Mouse (Mus musculus) liver, adult 2 months (tissue): Measurements from ENCODE around the gene Kcnh7. TPM values are rescaled to one million over a fixed set of nuclear protein-coding genes. Genes with fewer than 3 reads are reported as not detected.

Experiments
- DNase-seq: peaks from one replicate; pipeline ENCODE4 v3.0.0-alpha.2; 2011; ENCODE audit warnings: low read depth, low spot score; ENCODE audit errors: extremely low read depth
- H3K27ac ChIP-seq: fragments of 200-500 bp; replicated peaks from 2 replicates; pipeline ENCODE4 v1.5.1; 2012; ENCODE audit warnings: low read depth, mild to moderate bottlenecking, control low read depth, inconsistent platforms, low read length; ENCODE audit not compliant: insufficient read depth
- H3K27me3 ChIP-seq: fragments of 200-500 bp; 2 replicates; pipeline ENCODE4 v1.6.1; 2012; ENCODE audit warnings: mild to moderate bottlenecking, moderate library complexity, low read length, inconsistent platforms; ENCODE audit not compliant: control insufficient read depth, insufficient read depth
- H3K36me3 ChIP-seq: fragments of 200-500 bp; 2 replicates; pipeline ENCODE4 v1.6.1; 2012; ENCODE audit warnings: low read length, inconsistent platforms; ENCODE audit not compliant: control insufficient read depth, insufficient read depth
- H3K4me1 ChIP-seq: fragments of 200-500 bp; 2 replicates; pipeline ENCODE4 v1.6.1; 2011; ENCODE audit warnings: low read length; ENCODE audit not compliant: control insufficient read depth, insufficient read depth
- H3K4me3 ChIP-seq: fragments of 200-500 bp; 2 replicates; pipeline ENCODE4 v1.5.1; 2011; ENCODE audit warnings: low read depth, mild to moderate bottlenecking, control low read depth, low read length, moderate library complexity; ENCODE audit not compliant: insufficient read depth
- H3K79me2 ChIP-seq: fragments of 200-500 bp; 2 replicates; pipeline ENCODE4 v1.6.1; 2012; ENCODE audit warnings: inconsistent platforms, mild to moderate bottlenecking, low read length, moderate library complexity; ENCODE audit not compliant: control insufficient read depth, insufficient read depth
- H3K9ac ChIP-seq: fragments of 200-500 bp; 2 replicates; pipeline ENCODE4 v1.6.1; 2012; ENCODE audit warnings: low read depth, mild to moderate bottlenecking, control low read depth, inconsistent platforms, low read length
- CTCF ChIP-seq: fragments of 200-500 bp; IDR thresholded peaks from 2 replicates; pipeline ENCODE4 v1.5.1; 2011; ENCODE audit warnings: low read depth, low read length, control low read depth
- POLR2A ChIP-seq: fragments of 200-500 bp; IDR thresholded peaks from 2 replicates; pipeline ENCODE4 v1.6.1; 2011; ENCODE audit warnings: low read length, control low read depth; ENCODE audit not compliant: insufficient read depth; ENCODE audit errors: extremely low read depth
- WGBS: fragments of 180-500 bp; shearing (Covaris S2); methylation state at CpG from one replicate; pipeline ENCODE4 v1.1.7; 2018; 5-methylcytosine and 5-hydroxymethylcytosine counted together
- polyA plus RNA-seq: library from polyadenylated mRNA; depleted of rRNA; stranded (reverse); fragments of >200 nt; gene quantifications from 2 replicates; pipeline ENCODE4 v1.2.3, GENCODE M21; 2012
- total RNA-seq: library from RNA; depleted of rRNA; stranded (reverse); fragments of >200 nt; gene quantifications from 2 replicates; pipeline ENCODE4 v1.2.3, GENCODE M21; 2014

Kcnh7 gene
- total and polyA plus RNA-seq, 2 experiments = not detected

GRCm38 (mm10) chr2:62670767-62671166 lies 513.3 kb downstream of the Kcnh7 start:
- WGBS = 80% methylated on average over 4 of the region's 4 CpGs
- Histone ChIP-seq H3K27ac (no peak overlapping the region), H3K4me3 (no peak overlapping the region), H3K36me3 (0 out of 2 replicates have a peak, but pooled peaks cover 3% of the 10 kb centered on the region), H3K27me3 (no peaks in the 10 kb centered on the region), H3K79me2 (no peaks in the 10 kb centered on the region), H3K4me1 (no peaks in the 10 kb centered on the region), H3K9ac (no peak overlapping the region)
- TF ChIP-seq CTCF = no peak
- TF ChIP-seq POLR2A = no peak
- no peak for DNase-seq

DNA sequence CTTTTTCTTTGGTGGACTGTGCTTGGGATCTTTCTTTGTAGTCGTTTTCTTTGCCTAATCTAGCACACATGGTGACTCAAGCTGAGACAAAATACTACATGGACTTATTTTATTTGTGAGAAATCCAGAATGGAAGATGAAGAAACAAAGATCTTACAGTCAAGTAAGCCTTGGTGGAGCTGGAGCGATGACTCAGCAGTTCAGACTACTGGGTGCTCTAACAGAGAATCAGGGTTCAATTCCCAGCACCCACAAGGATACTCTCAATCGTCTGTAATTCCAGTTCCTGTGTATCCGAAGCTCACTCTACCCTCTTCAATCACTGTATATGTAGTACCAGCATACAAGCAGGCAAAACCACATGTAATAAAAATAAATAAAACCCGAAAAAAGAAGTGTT lies 513.8 kb downstream of the Kcnh7 start:
- no peak for TF ChIP-seq POLR2A
- no peak for TF ChIP-seq CTCF
- Histone ChIP-seq H3K4me1 (no peaks in the 10 kb centered on the region), H3K4me3 (no peak overlapping the region), H3K36me3 (0 out of 2 replicates have a peak, but pooled peaks cover 3% of the 10 kb centered on the region), H3K9ac (no peak overlapping the region), H3K27me3 (no peaks in the 10 kb centered on the region), H3K79me2 (no peaks in the 10 kb centered on the region; the same call in 1 of the 2 replicates), H3K27ac (no peak overlapping the region)
- DNase-seq = no peak
- WGBS = 90% methylated on average over 5 of the region's 5 CpGs

- H3K9ac ChIP-seq = no peak overlapping the region
- no peak for TF ChIP-seq CTCF
- TF ChIP-seq POLR2A = no peak
- 92% methylated on average over 3 of the region's 3 CpGs for WGBS
- peaks cover 1% of the 10 kb centered on the region; the same call in 1 of the 2 replicates for H3K4me1 ChIP-seq
- no peak for DNase-seq
- H3K79me2 ChIP-seq = no peaks in the 10 kb centered on the region; the same call in 1 of the 2 replicates
- H3K27ac ChIP-seq = no peak overlapping the region
- H3K4me3 ChIP-seq = no peak overlapping the region
- 0 out of 2 replicates have a peak, but pooled peaks cover 3% of the 10 kb centered on the region for H3K36me3 ChIP-seq
- no peaks in the 10 kb centered on the region for H3K27me3 ChIP-seq
Measured at GRCm38 (mm10) chr2:62669848-62670247, 514.2 kb downstream of the Kcnh7 start.

- Histone ChIP-seq H3K27ac (no peak overlapping the region), H3K4me3 (no peak overlapping the region), H3K27me3 (no peaks in the 10 kb centered on the region), H3K36me3 (0 out of 2 replicates have a peak, but pooled peaks cover 3% of the 10 kb centered on the region), H3K79me2 (no peaks in the 10 kb centered on the region; the same call in 1 of the 2 replicates), H3K9ac (no peak overlapping the region), H3K4me1 (peaks cover 2% of the 10 kb centered on the region; the same call in 1 of the 2 replicates)
- WGBS = 58% methylated on average over 1 of the region's 1 CpGs
- TF ChIP-seq POLR2A (no peak), CTCF (no peak)
- no peak for DNase-seq
Measured at GRCm38 (mm10) chr2:62665536-62665935, 518.6 kb downstream of the Kcnh7 start.

- no peaks in the 10 kb centered on the region for H3K27me3 ChIP-seq
- H3K4me1 ChIP-seq = peaks cover 2% of the 10 kb centered on the region; the same call in 1 of the 2 replicates
- DNase-seq = no peak
- no peak for TF ChIP-seq CTCF
- TF ChIP-seq POLR2A = no peak
- 76% methylated on average over 7 of the region's 7 CpGs for WGBS
- H3K27ac ChIP-seq = no peak overlapping the region
- H3K79me2 ChIP-seq = no peaks in the 10 kb centered on the region; the same call in 1 of the 2 replicates
- no peak overlapping the region; the same call in 1 of the 2 replicates for H3K9ac ChIP-seq
- H3K4me3 ChIP-seq = no peak overlapping the region
- 0 out of 2 replicates have a peak, but pooled peaks cover 3% of the 10 kb centered on the region for H3K36me3 ChIP-seq
Measured at GRCm38 (mm10) chr2:62664839-62665238, 519.2 kb downstream of the Kcnh7 start.

GRCm38 (mm10) chr2:62664135-62664670 lies 519.9 kb downstream of the Kcnh7 start, which contains the start of gene Gca:
Gene Gca (plus strand): TSS chr2:62664285.
- H3K79me2 ChIP-seq = no peaks in the 10 kb centered on the region; the same call in 1 of the 2 replicates
- DNase-seq = peak; percentile 84
- H3K36me3 ChIP-seq = 0 out of 2 replicates have a peak, but pooled peaks cover 3% of the 10 kb centered on the region
- peak within 1 kb of the TSS; percentile 97 for H3K4me3 ChIP-seq
- peaks cover 2% of the 10 kb centered on the region; the same call in 1 of the 2 replicates for H3K4me1 ChIP-seq
- under 1% methylated on average over 43 of the region's 43 CpGs for WGBS
- TF ChIP-seq POLR2A (peak; percentile 60; the same call in 1 of the 2 replicates), CTCF (no peak)
- H3K27me3 ChIP-seq = no peaks in the 10 kb centered on the region
- no peak within 1 kb of the TSS; the same call in 1 of the 2 replicates for H3K27ac ChIP-seq
- H3K9ac ChIP-seq = peak within 1 kb of the TSS; percentile 76
